Mouse (Mus musculus) MEL (cell line): ENCODE results near the gene Brdt. TPM values are rescaled to one million over a fixed set of nuclear protein-coding genes. Genes with fewer than 3 reads are reported as not detected.

Source experiments
- DNase-seq: peaks from one replicate; pipeline ENCODE4 v3.0.0; 2011; ENCODE audit warnings: low read depth, low spot score
- H3K27ac ChIP-seq: 2 replicates; pipeline ENCODE4 v1.5.1; 2012; ENCODE audit warnings: low read depth, mild to moderate bottlenecking, control low read depth, low read length, moderate library complexity; ENCODE audit not compliant: control insufficient read depth
- H3K27me3 ChIP-seq, 2 experiments: fragments of 150-350 bp in 1 of 2; sonication (generic) in 1 of 2; 2 replicates each; pipeline ENCODE4 v1.6.1; 2012; ENCODE audit warnings: low read length in 2 of 2, mild to moderate bottlenecking in 2 of 2, improper control_type of control experiment in 1 of 2, moderate library complexity in 1 of 2; ENCODE audit not compliant: insufficient read depth in 2 of 2, control insufficient read depth in 1 of 2
- H3K36me3 ChIP-seq, 2 experiments: 2 replicates each; pipeline ENCODE4 v1.6.1; 2012 to 2014; ENCODE audit warnings: low read length in 2 of 2, improper control_type of control experiment in 1 of 2, inconsistent platforms in 1 of 2, mild to moderate bottlenecking in 1 of 2; ENCODE audit not compliant: insufficient read depth in 2 of 2, control insufficient read depth in 1 of 2
- H3K4me1 ChIP-seq, 2 experiments: fragments of 150-350 bp in 1 of 2; sonication (generic) in 1 of 2; 2 replicates each; pipeline ENCODE4 v1.6.1; 2012; ENCODE audit warnings: low read length in 2 of 2, improper control_type of control experiment in 1 of 2, mild to moderate bottlenecking in 1 of 2; ENCODE audit not compliant: insufficient read depth in 2 of 2, control insufficient read depth in 1 of 2
- H3K4me3 ChIP-seq, 2 experiments: fragments of 150-350 bp in 1 of 2; sonication (generic) in 1 of 2; 2 replicates each; pipeline ENCODE4 v1.5.1; 2012; ENCODE audit warnings: low read depth in 2 of 2, low read length in 2 of 2, mild to moderate bottlenecking in 2 of 2, moderate library complexity in 2 of 2, control low read depth in 1 of 2, improper control_type of control experiment in 1 of 2; ENCODE audit not compliant: control insufficient read depth in 1 of 2, insufficient read depth in 1 of 2
- H3K79me2 ChIP-seq: 2 replicates; pipeline ENCODE4 v1.6.1; 2012; ENCODE audit warnings: mild to moderate bottlenecking, low read length, moderate library complexity; ENCODE audit not compliant: control insufficient read depth, poor library complexity, insufficient read depth
- H3K9ac ChIP-seq: 2 replicates; pipeline ENCODE4 v1.6.1; 2012; ENCODE audit warnings: low read depth, mild to moderate bottlenecking, control low read depth, low read length, moderate library complexity; ENCODE audit not compliant: control insufficient read depth, poor library complexity, severe bottlenecking
- H3K9me3 ChIP-seq: fragments of 150-350 bp; sonication (generic); replicated peaks from 2 replicates; pipeline ENCODE4 v1.6.1; 2012; ENCODE audit warnings: mild to moderate bottlenecking, low read length, improper control_type of control experiment, moderate library complexity; ENCODE audit not compliant: insufficient read depth
- CTCF ChIP-seq, 3 experiments: IDR thresholded peaks in 2 of 3; conservative IDR thresholded peaks in 1 of 3; 2 replicates each; pipeline ENCODE4 v1.5.1; 2011 to 2012; ENCODE audit warnings: low read length in 3 of 3, low read depth in 2 of 3, mild to moderate bottlenecking in 2 of 3, improper control_type of control experiment in 1 of 3, inconsistent platforms in 1 of 3, mixed read lengths in 1 of 3, moderate library complexity in 1 of 3; ENCODE audit not compliant: control insufficient read depth in 1 of 3, insufficient read depth in 1 of 3, poor library complexity in 1 of 3, severe bottlenecking in 1 of 3
- ETS1 ChIP-seq: IDR thresholded peaks from 2 replicates; pipeline ENCODE4 v1.6.1; 2012; ENCODE audit warnings: low read depth, mild to moderate bottlenecking, inconsistent platforms, low read length, improper control_type of control experiment, moderate library complexity
- JUND ChIP-seq: IDR thresholded peaks from 2 replicates; pipeline ENCODE4 v1.6.1; 2011; ENCODE audit warnings: low read depth, mild to moderate bottlenecking, improper control_type of control experiment, low read length
- RCOR1 ChIP-seq: IDR thresholded peaks from 2 replicates; pipeline ENCODE4 v1.6.1; 2012; ENCODE audit warnings: low read depth, mild to moderate bottlenecking, inconsistent platforms, low read length, improper control_type of control experiment
- SIN3A ChIP-seq: IDR thresholded peaks from 2 replicates; pipeline ENCODE4 v1.6.1; 2012; ENCODE audit warnings: low read length, improper control_type of control experiment, inconsistent platforms
- ZNF384 ChIP-seq: IDR thresholded peaks from 2 replicates; pipeline ENCODE4 v1.6.1; 2012; ENCODE audit warnings: low read depth, mild to moderate bottlenecking, inconsistent platforms, low read length, improper control_type of control experiment
- polyA plus RNA-seq, 2 experiments: library from polyadenylated mRNA; stranded (reverse) in 1 of 2; unstranded in 1 of 2; fragments of >175 nt in 1 of 2; fragments of >200 nt in 1 of 2; gene quantifications; 2 replicates each; pipeline versions ENCODE4 v1.2.1 to v1.2.4; 2012; ENCODE audit warnings: low replicate concordance in 2 of 2, low read depth in 1 of 2; ENCODE audit not compliant: insufficient read length in 2 of 2, insufficient read depth in 1 of 2, missing spikeins in 1 of 2
- total RNA-seq: library from RNA; depleted of rRNA; stranded (reverse); fragments of 300-350 nt; gene quantifications from 2 replicates; pipeline ENCODE4 v1.2.3, GENCODE M21; 2012

Brdt gene
- total and polyA plus RNA-seq, 3 experiments: 10.3 to 16.7 TPM; not detected in 1

GRCm38 (mm10) chr5:107394437-107394836 is 63.5 kb downstream of the Brdt start:
- Histone ChIP-seq H3K36me3 (no peaks in the 10 kb centered on the region), H3K79me2 (no peaks in the 10 kb centered on the region), H3K4me1 (no peaks in the 10 kb centered on the region), H3K9me3 (no peaks in the 10 kb centered on the region), H3K4me3 (no peak overlapping the region), H3K27me3 (no peaks in the 10 kb centered on the region; a peak in 2 of 4 replicates), H3K9ac (no peak overlapping the region), H3K27ac (no peak overlapping the region)
- no peak for DNase-seq
- TF ChIP-seq SIN3A (no peak), CTCF (IDR thresholded peaks at IDR 0.05 in 2 of 3, conservative IDR thresholded peaks at IDR 0.05 in 1 of 3; ENCODE audit: control insufficient read depth in 1 of 3, insufficient read depth in 1 of 3, low read depth in 2 of 3, low read length in 3 of 3, poor library complexity in 1 of 3, severe bottlenecking in 1 of 3) (no peak), JUND (no peak)

DNA sequence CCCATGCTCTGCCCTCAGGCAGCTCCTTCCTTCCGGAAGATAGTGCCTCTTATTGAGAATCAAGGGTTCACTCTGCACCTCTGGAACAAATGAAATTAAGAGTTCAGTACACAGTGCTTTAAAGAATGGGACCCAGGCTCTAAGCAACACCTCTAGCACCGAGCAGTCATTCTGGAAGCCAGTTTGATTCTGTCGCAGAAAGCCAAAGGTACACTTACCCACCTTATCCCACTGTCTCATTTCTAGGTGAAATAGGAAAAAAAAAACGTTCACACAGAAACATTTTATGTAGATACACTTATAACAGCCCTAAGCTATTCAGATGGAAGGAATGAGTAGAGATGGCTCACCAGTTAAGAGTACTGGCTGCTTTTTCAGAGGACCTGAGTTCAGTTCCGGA is 71.5 kb downstream of the Brdt start, which contains the start of gene Ephx4:
Gene Ephx4, plus strand, starts transcription at position 301 of the 400 bp plus-strand sequence.
- Histone ChIP-seq H3K9ac (no peak within 1 kb of the TSS), H3K79me2 (no peaks in the 10 kb centered on the region), H3K9me3 (no peaks in the 10 kb centered on the region), H3K4me1 (no peaks in the 10 kb centered on the region), H3K27ac (no peak within 1 kb of the TSS), H3K4me3 (no peak within 1 kb of the TSS), H3K36me3 (no peaks in the 10 kb centered on the region), H3K27me3 (no peaks in the 10 kb centered on the region; a peak in 1 of 4 replicates)
- DNase-seq: no peak
- no peak for TF ChIP-seq ZNF384
- TF ChIP-seq ETS1: no peak

- no peaks in the 10 kb centered on the region for H3K9me3 ChIP-seq
- H3K27me3 ChIP-seq: no peaks in the 10 kb centered on the region
- no peak for DNase-seq
- TF ChIP-seq RCOR1: no peak
- no peaks in the 10 kb centered on the region for H3K79me2 ChIP-seq
- no peak overlapping the region for H3K4me3 ChIP-seq
- H3K27ac ChIP-seq: no peak overlapping the region
- H3K36me3 ChIP-seq: no peaks in the 10 kb centered on the region
- no peaks in the 10 kb centered on the region for H3K4me1 ChIP-seq
- no peak overlapping the region for H3K9ac ChIP-seq
These were observed 72.3 kb downstream of the Brdt start for GRCm38 (mm10) chr5:107403011-107403946.
